Mouse (Mus musculus) layer of hippocampus, postnatal 25 days (tissue): ENCODE data around the gene Cdh8. TPM values are rescaled to one million over a fixed set of nuclear protein-coding genes. Genes with fewer than 3 reads are reported as not detected.
"Not testable (repeated sequence)": the region's sequence is repeated elsewhere in the genome, so short reads cannot be mapped to it uniquely, and the experiment has no call there.

Experiments
- DNase-seq, 2 experiments: peaks; one replicate each; pipeline ENCODE4 v3.0.0; 2022; ENCODE audit warnings: mixed read lengths in 2 of 2, low spot score in 1 of 2; ENCODE audit errors: extremely low spot score in 1 of 2
- total RNA-seq, 2 experiments: library from RNA; stranded (reverse); gene quantifications; 2 replicates each; pipeline ENCODE4 v1.2.3; 2021

Cdh8 gene
- total RNA-seq, 2 experiments from 2014 or later, result 81.0 to 93.5 TPM

DNA sequence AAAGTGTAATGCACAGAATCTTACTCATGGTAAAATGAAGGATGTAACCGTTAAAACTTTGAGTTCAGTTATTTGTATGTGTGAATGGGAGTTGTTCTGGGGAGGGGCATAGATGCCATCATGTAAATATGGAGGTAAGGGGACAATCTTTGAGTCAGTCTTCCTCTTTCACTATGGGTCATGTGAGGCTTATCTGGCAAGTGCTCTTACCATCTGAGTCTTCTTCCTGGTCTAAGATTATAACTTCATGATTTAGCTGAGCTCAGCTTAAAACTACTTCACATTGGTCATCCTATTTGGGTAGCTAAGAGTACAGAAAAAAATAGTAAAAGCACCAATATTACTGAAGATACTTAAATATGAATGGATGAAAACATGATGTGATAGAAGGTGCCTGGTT is 126.1 kb downstream of the Cdh8 start:
- no peak for DNase-seq

DNA sequence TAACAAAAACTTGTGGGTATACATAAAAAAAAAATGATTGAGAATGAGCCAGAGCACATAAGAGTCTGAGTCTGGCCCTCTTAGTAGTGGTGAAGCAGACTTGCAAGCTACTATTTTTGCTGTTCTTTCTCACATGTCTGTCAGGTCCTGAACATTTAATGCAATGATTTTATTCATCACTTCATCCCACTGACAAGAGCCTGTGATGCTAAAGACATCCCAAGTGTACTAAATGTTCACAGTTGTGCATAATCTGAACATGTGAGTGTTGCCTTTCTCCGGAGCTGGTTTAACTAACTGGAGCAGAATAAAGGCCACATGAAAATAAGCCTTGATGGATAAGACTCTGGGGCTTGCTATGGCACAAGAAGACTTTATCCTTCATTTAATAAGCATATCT is 131.2 kb downstream of the Cdh8 start:
- no peak for DNase-seq

DNA sequence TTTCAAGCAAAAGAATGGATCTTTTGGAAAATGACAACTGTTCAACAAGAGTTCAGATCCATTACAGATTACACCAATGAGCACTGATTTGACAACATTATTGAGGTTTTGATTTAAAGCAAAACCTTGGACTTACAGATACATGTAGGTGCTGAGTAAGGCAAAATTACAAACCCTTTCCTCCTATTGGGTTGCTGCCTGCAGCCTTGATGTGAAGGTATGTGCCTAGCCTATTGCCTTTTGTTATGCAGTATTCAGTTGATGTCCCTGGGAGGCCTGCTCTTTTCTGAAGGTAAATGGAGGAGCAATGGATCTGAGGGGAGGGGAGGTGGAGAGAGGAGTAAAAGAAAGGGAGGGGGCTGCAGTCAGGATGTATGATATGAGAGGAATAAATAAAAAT is 135.9 kb downstream of the Cdh8 start:
- no peak for DNase-seq

DNA sequence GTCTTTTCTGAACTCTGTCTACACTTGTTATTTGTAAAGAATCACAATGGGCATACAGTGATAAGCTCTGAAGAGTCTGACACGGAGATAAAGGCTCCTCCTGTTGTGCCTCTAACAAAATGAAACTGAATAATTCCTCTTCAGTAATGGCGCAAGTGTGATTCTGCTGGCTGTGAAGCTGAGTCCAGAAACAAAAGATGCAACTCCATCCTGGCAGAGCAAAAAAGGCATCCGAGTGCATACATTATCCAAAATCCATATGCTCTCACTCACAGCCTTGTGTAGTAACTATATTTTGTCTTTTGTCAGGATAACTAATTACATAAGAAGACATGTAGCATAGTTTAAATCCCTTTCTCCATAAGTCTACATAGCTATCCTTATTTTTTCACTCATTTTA is 149.1 kb downstream of the Cdh8 start:
- no peak for DNase-seq

DNA sequence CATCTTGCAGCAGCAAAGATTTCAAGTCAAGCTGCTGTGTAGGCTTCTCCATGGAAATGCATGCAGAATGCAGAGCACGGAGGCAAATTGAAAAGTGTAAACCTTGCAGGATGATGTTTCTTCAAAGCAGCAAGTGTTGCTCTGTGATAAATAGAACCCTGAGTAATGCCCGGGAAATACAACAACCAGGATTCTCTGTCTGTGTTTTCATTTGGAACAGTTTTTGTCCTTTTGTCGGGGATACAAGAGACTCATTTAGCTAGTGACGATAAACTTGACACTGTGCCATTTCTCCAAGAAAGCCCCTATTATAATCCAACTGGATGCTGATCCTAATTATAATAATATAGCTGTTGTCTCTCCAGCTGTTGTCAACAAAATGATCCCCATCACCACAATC is 181.9 kb downstream of the Cdh8 start:
- no peak for DNase-seq

DNA sequence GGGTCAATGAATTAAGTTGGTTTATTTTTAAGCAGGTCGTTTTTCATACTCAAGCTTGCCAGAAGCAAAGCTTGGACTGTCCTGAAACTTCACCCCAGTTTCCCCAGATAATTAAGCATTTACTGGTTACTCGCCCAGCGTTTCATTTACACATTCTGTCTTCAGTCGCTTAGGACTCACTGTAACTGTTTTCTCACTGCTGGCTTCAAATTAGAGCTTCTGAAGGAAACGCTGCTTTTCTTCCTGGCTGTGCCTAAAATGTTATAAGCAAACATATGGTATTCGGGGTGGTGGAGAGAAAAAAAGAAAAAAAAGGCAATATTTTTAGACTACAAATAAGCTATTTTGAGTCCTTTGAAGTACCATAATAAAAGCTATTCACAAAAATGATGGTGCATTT is 192.6 kb downstream of the Cdh8 start:
- DNase-seq, result no peak

DNA sequence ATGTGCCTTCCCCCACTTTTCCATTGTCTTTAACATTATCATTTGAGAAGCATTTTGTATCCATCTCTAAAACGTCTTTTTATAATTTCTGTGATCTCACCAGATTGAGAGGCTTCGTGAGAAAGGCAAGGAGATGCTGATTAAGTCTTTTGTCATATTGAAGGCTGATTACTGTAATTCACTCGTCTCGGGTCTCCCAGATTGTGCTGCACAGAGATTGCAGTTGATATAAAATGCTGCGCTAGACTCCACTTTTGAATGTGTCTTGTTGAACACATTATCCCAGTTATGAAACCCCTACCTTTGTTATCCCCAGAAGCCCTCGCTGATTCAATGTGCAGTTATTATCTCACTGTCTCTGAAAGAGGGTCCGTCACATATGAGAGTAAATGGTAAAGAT is 211.1 kb downstream of the Cdh8 start:
- no peak for DNase-seq

DNA sequence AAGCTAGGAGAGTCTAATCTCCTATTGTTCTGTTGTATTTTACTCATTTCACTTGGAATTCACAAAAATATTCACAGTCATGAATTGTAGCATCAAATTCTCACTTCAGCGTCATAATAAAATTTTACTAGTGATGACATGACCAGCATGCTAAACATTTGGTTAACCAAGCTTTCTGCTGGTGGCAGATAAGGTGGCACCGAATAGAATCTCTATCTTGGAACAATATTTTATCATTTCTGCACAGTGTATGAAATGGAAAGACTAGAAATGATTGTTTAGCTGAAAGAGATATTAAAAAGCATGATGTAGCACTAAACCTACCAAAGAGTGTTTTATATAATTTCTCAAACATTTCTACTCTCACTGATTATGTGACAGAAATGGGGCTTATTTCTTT is 225.6 kb downstream of the Cdh8 start:
- DNase-seq, result no peak

DNA sequence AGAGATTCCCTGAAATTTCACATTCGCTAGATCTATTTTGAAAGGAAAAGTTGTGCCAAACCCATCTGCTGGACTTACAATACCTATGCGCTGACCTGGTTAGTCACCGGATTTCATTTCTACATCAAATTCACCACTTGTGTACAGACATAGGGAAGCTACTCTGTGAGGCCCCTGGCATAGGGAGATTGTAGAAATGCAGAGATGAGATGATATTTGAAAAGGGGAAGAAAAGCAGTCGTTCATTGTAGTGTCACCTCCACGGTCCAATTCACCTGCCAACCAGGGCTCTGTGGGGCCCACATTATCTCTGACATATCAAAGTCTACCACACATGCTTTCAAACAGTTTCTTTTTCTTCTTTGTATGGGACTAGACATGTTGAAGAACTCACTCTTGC is 229.4 kb downstream of the Cdh8 start:
- DNase-seq, result no peak

DNA sequence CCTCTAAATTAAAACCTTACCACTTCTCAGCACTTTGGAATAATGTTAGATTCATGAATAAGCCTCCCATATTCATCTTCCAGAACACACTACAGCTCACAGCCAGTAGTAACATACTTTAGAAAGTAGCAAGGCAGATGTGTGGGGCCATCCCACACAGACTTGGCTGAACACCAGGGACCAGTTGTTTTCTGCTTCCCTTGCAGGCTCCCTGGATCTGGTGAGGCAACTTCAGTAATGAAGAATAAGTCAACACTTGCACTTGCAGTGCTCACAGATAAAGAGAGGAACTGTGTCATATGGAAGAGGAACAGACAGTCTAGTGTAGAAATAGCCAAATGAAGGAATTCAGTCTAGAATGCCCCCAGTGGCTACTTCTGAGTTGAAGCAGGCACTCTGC is 232.1 kb downstream of the Cdh8 start:
- no peak for DNase-seq

DNA sequence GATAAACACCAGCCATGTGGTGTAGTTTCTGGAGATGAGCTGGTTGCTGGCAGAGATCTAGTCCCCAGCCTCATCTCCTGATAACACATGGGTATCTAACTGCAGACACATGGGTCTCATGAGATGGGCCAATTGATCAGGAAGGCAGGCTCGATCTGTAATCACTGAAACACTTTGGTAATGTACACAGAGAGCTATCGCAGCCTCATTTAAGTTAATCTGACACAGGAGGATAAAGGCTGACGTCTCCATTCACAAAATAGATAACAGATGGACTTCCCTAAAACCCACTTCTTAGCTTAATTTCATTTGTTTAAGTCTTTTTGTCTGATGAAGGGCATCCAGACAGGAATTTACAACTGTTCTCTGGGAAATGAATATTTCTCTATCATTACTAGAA is 249.3 kb downstream of the Cdh8 start:
- no peak for DNase-seq

DNA sequence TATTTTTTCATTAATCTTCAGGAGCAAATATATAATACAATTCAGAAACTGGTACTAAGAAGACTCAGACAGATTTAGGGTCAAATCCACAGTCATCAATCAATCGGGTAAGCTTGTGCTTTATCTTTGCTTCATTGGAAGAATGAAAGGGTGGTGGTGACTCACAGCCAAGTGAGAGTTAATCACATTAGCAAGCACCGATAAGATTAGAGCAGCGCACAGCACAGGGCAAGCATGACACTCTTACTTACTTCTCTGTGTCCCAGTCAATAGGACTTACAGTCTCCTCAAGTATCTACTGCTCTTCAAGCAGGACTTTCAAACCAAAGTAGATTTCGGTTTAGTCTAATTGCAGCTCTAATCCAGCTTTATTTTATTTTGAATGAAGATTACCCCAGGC is 254.6 kb downstream of the Cdh8 start:
- no peak for DNase-seq

DNA sequence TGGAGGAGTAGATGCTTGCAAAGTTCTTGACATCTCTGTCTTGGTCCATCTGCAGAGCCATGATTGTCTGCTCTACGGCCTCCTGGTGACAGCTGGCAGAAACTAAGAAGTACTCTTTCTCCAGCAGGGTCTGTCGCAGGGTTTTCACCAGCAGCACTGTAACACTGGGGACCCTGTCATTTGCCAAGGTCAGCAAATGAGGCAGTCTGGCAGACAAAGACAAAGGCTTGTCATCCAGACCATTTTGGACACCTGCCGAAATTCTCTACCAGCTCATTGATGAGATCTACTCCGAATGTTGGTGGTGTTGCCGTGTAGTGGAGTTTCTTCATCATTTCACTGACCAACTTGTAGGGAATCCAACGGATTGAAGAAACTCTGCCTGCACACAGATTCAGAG is 270.8 kb downstream of the Cdh8 start:
- no peak for DNase-seq

DNA sequence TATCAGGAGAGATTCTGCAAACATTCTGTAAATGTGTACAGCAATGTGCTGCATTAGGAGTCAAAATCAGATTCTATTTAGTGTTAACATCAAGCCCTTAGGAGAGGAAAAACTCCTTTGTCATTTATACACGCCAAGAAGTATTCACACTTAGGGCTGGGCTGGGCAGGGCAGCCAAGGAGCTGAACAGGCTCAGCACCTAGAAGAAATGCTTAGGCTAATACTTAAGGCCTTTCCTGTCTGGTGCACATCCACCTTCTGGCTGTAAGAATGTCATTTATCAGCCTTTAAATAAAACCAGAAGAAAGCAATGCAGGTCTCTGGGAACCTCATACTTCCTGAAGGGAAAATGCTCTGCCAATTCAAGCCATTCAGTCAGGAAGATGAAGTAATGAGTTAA is 271.5 kb downstream of the Cdh8 start:
- DNase-seq, result not testable (repeated sequence)

DNA sequence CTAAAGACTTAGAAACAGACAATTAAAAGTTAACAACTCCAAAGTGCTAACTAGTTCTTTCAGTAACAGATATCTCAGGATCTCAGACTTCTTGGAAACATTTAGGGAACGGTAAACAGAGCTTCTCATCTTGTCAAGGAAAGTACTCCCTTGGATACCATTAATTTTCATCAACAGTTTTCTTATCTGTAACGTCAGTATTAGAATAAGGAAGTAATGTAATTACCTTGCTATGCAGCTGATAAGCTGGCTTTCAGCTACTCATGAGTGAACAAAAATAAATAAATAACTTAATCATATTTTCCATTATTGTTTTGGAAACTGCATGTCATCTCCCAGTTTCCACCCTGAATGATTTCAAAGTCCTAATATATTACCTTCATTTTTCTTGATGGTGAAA is 317.8 kb downstream of the Cdh8 start:
- no peak for DNase-seq

DNA sequence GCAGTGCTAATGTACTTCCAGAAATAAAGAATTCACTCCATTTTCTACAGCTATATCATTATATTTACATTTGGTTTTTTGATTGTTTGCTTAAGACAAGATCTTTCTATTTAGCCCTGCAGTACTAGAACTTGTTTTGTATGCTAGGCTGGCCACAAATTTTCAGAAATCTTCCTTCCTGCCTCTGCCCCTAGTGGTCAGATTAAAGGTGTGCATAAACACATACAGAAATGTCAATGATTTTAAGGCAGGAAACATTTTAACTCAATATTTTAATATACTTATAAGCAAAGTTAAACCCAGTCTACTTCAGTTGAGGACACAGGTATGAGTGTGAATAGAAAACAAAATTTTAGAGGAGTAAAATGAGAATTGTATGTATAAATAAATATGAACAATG is 364.9 kb downstream of the Cdh8 start:
- DNase-seq, result no peak

DNA sequence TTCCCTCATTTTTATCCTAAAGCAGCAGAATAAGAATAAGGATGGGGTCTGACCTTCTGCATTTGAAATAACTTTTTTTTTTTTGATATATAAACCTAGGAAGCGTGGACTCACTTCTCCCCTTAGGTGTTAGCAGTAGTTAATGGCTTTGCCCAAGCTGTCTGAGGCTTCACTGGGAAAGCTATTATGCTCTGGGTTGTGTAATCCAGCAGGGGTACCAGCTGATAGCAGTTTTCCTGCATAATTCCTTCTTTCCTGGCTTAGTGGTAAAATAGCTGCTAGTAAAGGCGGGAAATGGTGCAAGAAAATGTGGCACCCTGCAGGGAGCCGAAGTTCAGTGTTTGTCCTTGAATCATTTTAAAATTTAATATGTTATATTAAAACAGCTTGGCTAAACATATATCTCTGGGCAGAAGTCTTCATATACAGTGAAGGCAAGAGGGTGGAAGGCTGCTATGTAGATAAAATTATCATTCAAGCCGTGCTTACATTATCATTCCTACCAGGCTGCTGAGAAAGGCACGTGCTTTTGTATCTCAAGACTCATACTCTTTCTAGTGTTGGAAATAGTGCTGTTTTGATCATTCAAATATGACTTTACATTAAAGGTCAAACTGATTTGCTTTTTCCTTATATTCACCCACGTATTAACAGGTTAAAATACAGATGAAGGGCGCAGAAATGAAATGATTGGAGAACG is 367.5 kb downstream of the Cdh8 start:
- no peak for DNase-seq

DNA sequence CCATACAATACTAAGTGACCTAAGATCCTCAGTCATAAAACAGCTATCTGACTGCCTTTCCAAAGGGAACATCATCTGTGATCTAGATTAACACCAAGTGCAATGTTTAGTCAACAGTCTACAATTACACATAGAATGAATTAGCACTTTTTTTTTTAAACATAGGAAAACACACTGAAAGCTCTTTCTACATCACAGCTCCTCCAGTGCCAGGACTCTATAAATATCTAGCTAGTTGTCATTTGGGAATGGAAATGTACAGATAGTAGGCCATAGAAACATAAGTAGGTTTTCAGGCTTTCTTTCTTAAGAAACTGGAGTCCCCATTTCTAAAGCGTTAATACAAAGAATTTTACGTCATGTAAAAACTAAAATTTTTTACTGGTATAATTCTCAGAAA is 375.8 kb downstream of the Cdh8 start:
- DNase-seq, result no peak

DNA sequence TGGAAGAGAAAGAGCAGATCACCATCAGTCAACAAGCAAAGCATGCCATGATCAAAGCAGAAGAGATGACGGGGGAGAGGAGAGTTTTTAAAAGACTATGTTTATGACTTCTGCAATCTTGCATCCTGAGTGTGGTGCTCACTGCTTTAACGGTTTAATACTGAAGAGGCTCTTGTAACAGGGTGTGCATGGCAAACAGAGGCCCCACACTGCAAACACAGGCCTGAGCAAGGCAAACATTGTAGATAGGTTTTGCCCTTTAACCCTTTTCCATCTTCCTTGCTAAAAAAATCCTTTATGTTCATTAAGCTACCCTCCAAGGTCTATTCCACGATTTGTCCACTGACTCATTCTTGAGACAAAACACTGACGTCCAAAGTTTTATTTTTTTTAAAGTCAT is 385.2 kb downstream of the Cdh8 start:
- no peak for DNase-seq
